Mouse (Mus musculus): ENCODE measurements around the gene Nfat5.

Nfat5 gene

DNA sequence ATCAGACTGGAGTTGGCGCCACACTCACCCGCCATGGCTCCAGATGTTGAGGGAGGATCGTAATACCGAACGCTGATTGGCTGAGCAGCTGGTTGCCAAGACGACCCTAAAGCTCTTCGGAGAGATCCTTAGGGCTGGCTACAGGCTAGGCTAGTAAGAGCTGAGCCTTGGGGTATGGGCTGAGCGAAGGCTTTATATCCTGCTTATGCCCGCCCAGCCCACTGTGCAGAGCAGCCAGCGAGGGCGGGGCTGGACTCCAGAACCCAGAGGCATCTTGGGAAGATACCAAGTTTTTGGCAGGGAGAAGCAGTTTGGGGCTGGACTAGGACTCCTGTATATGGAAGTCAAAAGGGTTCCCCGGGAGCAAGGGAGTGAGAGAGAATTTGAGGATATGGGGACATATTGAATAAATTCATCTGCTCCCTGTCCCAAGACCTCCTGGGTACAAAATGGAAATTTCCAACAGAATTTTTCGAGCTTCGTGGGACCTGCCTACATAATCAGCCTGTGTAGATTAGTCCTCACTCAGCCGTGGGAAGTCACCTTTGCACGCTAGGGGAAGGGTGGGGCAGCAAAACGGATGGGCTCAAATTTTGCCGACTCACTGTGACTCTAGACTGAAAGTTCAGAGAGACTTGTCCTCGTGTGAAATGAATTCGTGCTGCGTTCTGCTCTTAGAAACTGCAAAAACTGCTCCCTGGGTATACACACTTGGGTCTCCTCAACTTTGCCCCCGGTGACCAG lies 109.9 kb downstream of the Nfat5 start, which contains the start of gene Nqo1:
Gene Nqo1 (minus strand): TSS at position 169 of the 744 bp plus-strand sequence.
- peak; percentile 82 to 90 for DNase-seq

DNA sequence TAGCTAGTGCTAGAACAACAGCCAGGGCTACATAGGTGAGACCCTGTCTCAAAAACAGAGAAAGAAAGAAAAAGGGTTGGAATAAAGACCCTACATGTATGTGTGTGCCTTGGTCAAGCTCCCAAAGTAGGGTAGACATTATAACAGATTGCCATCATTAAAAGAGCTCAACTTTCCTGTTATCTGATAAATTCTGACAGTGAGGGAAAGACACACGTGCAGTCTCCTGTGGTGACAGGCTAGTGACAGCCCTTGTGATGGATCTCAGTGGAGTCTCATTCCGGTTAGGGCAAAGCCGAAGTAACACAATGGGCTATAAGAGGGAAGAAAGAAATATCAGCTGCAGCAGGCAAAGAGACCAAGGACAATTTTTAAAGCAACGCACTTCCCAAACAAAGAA lies 110.8 kb downstream of the Nfat5 start:
- DNase-seq = no peak

DNA sequence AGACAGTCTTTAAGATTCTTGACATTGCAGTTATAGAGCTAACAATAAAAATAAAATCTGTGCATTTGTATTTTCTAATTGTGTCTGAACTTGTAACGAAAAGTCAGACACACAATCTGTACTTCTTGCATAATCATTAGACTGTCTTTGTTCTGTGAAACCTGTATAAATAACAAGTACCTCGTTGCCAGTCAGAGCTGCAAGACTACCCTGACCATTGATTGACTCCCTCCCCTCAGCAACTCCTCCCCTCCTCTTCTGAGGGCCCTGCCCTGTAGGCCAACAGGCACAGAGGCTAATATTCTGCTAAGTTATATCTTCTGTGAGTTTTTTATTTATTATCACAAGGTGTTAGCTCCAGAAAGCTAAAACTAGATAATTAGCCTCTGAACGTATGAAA lies 112.7 kb downstream of the Nfat5 start:
- no peak for DNase-seq

DNA sequence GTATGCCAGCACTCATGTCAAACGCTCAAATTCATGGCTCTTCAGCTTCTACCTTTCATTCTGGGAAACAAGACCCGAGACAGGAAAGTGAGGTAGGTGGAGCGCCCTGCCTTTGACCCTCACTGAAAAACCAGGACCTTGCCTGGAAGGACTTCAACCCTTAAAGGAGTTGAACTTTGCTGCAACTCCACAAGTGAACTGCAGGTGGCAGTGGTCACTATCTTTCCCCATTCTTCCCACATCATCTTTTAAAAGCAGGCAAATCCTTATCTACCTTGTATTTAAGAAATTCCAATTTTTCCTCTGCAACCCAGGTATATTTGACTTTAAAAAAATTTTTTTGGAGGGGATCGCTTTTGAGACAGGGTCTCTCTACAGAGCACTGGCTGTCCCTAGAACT lies 118.1 kb downstream of the Nfat5 start:
- peak; percentile 38 to 57 for DNase-seq

DNA sequence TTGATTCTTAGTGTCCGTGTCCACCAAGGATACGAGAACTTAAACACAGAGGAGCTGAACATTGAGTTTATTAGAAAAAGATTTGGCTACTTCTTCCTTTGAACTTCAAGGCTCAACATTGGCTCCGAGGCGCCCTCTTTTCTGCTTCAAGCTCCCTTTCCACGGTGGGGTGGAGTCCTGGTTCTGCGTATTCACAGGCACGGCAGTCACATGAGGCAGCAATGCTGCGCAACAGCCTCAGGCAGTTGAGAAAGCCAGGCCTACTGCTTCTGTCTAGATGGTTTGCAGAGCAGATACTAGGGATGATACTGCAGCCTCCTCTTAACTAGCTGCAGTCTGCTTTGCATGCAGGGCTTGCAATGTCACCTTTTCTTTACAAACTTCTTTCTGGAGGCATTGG lies 119.3 kb downstream of the Nfat5 start:
- DNase-seq = no peak

DNA sequence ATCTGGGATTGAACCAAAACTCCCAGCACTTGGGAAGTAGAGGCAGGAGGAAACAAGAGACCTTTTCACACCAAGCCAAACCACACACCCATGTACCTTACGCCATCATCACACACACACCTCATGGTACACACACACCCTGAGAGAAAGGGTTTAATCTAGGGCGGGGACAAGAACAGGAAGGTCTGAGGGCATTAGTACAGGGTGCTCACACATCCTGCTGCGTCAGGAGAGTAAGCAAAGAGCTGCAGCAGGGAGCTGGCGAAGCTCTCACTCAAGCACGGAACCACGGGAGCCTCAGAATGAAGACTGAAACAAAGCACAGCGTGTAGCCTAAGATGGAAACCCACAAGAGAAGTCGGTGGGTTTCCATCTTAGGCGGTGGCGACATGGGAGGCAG lies 120.6 kb downstream of the Nfat5 start:
- no peak for DNase-seq

DNA sequence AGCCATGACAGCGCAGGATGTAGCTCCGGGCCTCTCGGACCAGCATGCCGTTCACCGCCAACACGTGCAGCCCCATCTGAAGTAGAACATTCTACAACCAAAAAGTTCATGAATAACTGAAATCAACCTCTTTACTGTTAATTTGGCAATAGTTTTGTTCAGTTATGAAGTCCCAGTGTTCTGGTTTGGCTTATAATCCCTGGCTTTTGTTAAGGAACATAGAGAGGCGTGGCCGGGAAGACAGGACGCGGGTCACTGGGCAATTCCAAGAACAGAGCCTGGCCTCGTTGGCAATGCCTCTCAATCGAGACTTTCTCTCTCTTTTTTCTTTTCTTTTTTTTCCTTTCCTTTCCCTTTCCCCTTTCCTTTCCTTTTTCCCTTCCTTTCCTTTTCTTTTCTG lies 123.7 kb downstream of the Nfat5 start:
- no peak for DNase-seq

DNA sequence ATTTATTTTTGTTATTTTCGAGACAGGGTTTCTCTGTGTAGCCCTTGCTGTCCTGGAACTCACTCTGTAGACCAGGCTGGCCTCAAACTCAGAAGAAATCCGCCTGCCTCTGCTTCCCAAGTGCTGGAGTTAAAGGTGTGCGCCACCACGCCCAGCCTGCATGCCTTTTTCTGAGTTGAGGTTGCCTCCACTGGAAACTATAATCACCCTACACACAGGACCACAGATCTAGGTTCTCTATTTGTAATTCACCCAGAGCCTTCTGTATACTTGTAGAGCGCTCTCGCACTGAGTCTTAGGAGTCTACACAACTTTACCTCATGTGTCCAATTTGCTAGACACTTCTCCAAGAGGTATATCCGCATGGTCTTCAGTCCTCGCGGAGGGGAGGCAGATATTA lies 130.9 kb downstream of the Nfat5 start:
- DNase-seq = peak in 1 of 2 experiments; percentile 4

DNA sequence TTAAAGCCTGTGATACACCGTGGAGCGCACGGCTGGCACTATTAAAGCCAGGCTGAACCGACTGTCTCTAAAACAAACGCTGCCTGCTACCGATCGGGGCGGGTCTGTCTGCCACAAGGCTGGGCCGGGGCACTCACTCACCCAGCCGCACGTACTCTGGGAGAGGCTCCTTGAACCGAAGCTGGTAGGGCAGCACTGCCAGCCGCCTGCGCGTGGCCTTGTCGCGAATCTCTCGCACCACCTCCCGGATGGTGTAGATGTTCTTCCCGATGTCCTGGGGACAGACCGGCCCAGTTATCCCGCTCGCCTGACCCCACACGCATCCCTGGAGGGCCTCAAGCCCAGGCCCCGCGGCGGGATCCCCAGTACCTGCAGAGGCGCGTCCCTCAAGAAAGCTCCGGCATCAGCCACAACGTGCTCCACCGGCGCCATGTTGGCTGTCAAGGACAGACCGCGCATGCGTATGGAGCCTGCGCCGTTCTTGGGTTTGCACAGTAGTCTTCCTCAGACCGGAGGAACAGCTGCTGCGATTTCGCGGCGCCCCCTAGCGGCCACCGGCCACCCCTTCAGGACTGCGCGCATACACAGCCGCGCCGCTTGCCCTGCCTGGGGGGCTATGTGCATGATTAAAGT lies 131.4 kb downstream of the Nfat5 start, which contains the start of gene Nob1:
Gene Nob1 (minus strand): TSS at position 455 of the 633 bp plus-strand sequence.
- peak; percentile 99 for DNase-seq

DNA sequence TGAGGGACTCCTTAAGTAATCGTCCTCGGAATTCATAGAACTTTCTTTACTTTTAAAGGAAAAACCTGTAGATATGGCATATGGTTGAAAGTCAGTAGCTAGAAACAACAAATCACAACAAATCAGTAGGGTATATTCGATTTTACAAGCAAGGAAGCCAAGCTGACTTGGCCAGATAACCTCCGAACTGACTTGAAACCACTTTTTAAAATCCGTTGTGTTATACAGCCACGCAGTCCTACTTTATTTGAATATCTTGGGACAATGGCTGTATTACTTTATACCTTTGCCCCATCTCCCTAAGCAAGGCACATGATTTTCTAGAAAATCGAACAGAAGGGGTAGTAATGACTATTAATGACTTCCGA lies 131.9 kb downstream of the Nfat5 start:
- no peak for DNase-seq

All from kidney, postnatal 4 days (tissue).